Mouse (Mus musculus) adrenal gland, adult 2 months (tissue): ENCODE measurements around the gene Ppp3ca. TPM values are rescaled to one million over a fixed set of nuclear protein-coding genes. Genes with fewer than 3 reads are reported as not detected.

ENCODE experiments used
- DNase-seq: peaks from one replicate; pipeline ENCODE4 v3.0.0; 2021
- polyA plus RNA-seq: library from polyadenylated mRNA; depleted of rRNA; stranded (reverse); fragments of >200 nt; gene quantifications from 2 replicates; pipeline ENCODE4 v1.2.3, GENCODE M21; 2012
- total RNA-seq, 2 experiments: library from RNA; stranded (reverse); gene quantifications; 2 replicates each; pipeline ENCODE4 v1.2.3; 2021

Gene Ppp3ca
- total and polyA plus RNA-seq, 3 experiments, result 39.2 to 50.7 (median 48.5) TPM

DNA sequence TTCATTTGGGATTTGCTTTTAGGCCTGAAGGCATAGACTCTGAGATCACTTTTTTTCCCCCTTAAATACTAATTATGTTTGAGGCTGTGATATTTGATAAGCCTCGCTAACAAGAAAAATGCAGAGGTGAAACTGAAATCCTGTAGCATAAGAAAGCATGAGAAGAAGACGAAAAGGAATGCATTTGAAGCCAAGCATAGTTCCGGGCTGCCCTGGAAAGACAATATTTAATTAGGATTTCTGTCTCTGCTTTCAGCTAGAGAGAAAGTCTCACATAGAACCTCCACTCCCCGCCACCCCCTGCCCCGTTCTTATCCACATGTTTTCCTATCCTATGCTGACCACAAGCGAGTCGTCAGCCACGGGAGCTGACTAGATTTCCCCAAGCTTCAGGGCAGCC, 241.4 kb downstream of the Ppp3ca start:
- no peak for DNase-seq

DNA sequence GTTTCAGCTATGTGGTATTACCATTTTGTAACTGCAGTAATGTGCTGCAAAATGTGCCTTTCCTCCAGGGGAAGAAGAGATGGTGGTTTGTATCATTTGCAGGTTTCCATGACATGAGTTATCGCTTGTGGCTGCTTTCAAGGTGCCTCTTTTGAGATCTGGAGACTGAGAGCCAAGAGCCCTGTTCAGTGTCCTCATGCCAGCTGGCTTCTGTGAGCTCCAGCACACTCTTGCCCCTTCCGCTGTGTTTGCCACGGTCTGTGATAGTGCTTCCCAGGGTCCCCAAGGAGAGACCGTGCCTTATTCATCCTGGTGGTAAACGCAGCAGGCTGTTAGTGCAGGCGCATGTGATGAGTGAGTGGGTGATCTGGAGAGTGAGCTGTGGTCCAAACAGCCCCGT, 247.2 kb downstream of the Ppp3ca start:
- no peak for DNase-seq

DNA sequence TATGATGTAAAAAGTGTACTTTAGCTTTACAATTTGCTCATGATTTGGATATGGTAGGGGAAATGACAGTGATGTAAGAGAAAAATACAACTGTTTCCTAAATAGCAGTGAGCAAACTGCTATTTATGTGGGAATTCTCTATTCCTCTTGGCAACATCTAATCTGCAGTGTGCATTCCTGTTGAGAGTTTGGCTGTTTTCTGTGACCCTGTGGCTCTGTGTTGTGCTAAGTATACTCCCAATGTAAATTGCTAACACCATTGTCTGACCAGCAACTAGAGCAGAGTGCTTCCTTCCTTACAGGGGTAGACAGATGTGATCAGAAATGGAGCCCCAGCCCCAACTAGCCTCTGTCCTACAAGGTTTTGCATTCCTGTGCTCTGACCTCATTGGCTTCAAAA, 263.1 kb downstream of the Ppp3ca start:
- DNase-seq, result no peak

DNA sequence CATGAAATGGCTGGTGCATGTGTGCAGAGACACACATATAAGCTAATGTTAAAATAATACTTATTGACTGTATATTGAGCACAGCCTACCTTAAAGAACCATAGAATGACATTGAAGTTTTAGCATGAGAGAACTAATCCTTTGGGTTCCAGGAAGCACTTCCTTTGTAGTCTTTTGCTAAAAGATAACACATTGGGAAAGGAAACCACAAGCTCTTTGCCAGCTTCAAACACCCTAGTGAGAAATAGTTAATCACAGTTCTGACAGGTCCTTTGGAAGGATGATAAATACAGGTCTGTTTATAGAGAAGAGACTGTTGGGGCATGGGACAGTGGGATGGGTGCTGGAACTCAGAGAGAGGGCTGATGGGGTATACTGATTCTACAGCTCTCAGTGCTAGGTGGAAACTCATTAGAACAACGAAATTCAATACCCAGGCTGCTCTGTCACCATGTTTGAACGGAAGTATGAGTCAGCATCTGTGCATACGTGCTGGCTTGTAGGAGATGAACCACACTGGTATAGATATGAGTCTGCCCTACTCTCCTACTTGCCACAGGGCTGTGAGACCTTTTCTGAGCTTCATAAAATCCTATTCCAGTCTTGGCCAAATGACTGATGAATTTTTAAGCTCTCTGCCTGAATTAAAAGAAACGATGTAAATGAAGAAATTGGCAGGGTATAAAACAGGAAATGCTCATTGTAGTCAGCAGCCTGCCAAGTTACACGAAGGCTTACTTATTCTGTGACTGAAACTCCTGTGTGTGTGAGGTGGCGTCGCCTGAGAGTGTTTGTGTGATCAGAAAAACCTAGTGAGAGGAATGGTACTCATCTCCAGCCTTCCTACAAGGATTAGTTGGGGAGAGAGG, 271.0 kb downstream of the Ppp3ca start:
- DNase-seq, result no peak

DNA sequence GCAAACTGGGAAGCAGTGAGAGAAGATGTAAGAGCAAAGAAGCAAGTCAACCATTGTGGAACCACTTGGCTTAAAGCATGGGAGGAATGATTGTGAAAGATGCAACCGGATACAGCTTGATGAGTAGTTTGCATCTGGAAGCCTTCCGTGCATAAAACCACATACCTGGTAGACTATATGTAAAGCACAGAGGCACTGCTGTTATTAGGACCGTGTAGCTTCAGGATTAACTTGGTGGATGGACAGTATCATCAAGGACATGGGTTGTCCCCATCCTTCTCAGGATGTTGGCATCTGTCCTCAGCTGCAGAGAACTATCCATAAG, 271.6 kb downstream of the Ppp3ca start:
- DNase-seq, result no peak

DNA sequence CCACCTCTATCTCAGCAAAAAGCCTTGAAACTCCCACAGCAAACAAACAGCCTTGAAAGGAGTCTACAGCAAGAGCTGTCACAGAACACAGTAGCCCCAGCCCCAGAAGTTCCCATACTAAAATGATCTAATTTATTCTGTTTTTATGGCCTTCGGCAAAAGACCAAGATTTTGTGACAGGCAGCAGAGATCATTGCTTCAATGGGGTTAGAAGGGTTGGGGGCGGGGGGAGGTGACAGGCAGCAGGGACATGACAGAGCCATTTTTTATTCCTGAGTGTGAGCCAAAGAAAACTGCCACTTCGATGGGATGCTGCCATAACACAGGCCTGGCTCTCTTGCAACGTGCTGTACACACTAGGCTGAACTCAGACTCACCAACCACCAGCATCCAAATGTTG, 275.6 kb downstream of the Ppp3ca start:
- DNase-seq, result peak; percentile 10

DNA sequence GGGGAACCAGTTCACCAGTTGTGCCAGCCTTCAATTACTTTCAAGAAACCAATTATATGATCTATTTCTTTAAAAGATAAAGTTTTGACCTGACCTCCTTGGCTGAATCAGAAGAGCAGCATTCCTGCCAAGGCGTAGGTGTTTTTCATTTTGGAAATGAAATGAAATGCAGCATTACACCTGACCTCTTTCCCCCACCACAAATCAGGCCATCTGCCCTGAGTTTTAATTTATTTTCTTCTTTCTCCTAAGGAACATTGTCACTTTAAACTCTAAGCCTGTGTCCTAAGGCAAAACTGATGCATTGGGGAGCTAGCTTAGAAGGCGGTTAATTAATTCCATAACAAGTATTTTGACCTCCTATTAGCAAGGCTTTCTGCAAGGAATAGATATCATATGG, 276.7 kb downstream of the Ppp3ca start:
- no peak for DNase-seq

DNA sequence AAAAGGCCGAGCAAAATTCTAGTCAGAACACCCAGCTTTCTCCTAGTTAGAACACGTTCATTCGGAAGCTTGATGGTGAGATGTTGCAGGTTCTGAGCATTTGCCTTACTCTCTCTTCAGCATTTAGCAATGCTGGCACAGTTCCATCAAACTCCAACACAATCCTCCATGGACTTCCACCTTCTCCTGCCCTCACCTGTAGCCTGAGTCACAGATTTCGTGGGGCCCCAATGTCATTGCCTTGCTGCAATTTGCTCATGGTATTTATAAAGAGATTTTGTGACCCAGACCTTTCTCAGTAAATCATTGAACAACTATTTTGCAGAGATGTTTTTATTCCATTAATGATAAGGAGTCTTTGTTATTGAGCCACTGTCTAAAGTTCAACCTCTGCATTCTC, 278.2 kb downstream of the Ppp3ca start:
- no peak for DNase-seq

DNA sequence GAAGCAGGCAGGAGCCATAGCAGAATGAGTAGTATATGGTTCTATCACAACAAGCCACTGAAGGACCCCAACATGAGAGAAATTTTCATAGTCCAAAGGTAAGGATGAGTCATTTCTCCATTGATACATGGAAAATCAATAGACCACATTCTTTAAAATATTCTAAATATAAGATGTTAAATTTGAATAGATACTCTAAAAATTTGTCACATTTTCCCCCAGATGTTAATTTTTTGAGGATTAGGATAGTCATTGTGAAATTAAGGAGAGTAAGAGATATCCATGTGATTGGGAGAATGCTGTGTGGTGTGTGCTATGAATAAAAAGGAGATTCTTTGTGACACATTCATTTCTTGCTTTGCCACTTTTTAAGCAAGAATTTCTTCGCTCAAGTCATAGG, 281.9 kb downstream of the Ppp3ca start:
- DNase-seq, result no peak

DNA sequence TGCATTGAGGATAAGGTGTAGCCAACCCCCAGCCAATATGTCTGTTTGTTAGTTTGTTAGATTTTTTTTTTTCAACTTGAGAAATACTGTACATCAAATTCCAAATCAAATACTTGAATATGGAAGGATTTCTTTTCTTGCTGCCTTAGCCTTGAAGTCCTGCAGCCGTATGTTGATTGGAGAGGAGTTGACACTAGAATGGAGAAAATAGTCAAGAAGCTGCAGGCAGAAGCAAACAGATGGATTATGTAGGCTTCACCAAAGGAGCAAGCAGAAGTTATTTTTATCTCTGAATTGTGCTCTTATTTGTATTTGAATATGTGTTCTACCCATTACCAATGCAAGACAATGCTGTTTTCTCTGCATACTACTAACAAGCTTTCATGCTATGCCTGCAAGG, 282.9 kb downstream of the Ppp3ca start:
- DNase-seq, result no peak

DNA sequence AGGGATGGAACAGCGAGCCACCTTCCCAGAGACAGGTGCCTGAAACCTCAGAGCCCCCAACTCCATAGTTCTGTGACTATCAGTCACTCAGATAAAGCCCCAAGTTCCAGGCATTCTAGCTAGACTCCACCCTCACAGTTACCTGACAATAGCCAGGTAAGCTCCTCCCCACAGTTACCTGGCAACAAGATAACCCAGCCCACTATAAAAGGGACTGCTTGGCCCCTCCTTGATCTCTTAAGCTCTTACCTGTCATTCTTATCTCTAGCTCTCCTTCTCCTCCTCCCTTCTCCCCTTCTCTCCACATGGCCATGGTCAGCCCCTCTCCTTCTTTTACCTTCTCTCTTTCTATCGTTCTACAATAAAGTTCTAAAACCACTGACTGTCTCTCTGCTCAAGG, 285.1 kb downstream of the Ppp3ca start:
- no peak for DNase-seq

DNA sequence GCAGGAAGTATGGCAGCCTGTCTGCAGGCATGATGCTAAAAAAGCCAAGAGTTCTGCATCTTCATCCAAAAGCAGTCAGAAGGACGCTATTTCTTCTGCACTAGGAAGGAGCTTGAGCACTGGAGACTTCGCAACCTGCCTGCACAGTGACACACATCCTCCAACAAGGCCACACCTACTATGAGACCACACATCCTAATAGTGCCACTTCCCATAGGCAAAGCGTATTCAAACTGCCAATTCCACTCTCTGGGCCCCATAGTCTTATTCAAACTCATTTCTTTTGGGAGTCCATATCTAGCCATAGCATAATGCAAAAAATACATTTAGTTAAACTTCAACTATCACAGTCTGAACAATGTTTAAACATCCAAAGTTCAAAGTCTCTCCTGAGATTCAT, 290.4 kb downstream of the Ppp3ca start:
- DNase-seq, result no peak

DNA sequence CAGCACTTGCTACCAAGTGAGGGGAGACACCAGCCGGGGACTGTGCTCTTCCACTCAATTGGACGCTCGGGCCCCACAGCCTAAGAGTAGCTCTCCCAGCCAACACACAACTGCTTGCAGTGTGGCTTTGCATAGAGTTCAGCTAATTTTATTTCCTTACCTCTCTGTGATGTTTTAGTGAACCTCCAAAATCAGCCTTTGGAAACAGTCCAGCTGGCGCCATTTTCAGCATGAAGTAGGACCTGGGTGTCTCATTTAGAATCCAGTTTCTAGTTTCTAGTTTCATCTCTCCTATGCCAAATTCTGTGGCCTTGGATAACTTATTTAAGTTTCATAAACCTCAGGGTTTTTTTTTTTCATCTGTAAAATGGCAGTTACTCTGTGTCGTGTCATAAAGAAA, 296.9 kb downstream of the Ppp3ca start:
- DNase-seq, result no peak

DNA sequence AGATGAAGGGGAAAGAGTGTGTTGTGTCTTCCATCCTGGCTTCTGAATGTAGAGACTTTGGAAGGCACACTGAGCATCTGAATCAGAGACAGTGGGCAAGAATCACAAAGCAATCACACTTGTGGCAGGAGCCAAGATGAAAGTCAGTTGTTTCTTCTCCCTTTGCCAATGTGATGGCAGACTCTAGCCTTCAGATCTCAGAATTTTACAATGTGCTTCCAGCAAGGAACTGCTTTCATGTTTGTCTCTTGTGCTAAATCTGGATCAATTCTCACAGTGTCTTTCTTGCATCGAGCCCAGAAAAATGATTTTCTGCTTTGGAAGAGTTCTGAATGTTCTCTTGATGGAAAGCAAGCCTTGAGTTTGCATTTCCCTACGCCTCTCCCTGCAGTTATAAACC, 297.6 kb downstream of the Ppp3ca start:
- DNase-seq, result no peak

DNA sequence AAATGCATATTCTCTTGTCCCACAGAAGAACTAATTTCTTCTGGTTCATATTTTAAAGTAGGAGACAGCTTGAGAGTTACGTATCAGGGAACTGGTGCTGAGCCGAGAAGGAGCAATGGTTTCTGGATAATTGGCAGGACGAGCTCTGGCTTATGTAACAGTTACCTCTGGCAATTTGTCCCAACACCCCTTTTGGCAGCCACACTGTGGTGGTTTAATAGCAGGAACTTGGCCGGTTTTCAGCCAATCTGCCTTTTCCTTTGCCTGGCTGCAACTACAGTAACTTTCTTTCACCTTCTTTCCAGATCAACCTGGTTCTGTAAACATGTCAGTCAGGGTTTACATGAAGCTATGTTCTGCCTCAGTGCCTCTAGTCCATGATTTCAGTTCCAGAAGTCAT, 299.9 kb downstream of the Ppp3ca start:
- DNase-seq, result peak; percentile 45

DNA sequence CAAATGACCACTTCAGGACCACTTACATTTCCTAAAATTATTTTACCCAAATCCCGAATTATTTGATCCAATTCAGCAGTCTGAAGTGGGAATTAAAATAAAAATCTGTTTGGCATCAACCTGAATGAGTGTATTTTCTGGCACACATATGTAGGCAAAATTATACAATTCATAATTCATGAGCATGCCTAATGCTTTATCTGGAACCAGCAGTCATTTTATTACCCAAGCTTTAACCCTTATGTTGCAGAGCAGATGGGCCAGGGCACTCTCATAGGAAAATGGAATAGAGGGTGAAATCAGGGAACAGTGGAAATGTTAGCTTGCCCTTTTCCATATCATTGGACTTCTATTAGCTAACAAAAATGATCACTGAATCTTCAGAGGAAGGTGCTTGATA, 307.9 kb downstream of the Ppp3ca start:
- no peak for DNase-seq

DNA sequence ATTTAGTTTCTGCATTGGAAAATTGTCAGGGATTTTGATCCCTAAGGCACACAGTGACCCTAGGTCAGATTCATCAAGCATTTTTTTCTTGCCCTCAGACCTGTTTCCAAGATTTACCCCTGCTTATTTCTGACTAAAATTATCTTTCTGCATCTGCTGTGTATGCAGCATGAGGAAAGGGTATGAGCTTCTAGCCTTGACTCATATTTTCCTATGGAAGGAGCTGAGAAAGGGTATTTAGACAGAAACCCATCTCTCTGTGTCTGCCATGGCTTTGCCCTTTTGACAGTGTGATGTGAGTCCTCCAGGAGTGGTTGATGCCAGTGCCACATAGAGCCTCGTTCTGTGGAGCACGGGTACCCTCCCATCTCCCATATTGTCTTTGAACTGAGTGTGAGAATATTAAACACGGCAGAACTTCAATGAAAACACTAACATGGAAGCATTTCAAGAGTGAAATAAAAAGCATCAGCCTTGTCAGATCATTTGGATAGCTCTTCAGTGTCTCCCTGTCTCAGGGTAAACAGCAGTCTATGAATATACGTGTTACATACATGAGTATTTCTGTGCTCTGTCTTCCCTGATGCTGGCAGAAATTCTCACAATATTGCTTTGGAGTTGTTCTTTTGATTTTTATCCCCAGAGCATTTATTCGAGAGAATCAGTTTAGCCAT, 311.1 kb downstream of the Ppp3ca start:
- DNase-seq, result no peak

DNA sequence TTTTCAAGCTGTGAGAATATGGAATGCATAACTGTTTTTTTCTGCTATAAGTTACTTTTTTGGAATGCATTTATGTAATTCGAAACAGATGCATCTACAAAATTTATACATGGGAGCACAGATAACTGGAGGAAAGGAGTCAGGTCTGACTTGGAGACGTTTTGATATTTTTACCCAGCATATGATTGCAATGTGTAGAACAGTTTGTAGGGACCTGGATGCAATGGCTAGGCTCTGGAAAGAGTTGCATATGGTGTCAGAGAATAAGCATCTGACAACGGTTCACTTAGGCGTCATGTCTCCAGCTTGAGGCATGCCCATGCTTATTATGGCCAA, 311.6 kb downstream of the Ppp3ca start:
- DNase-seq, result no peak

DNA sequence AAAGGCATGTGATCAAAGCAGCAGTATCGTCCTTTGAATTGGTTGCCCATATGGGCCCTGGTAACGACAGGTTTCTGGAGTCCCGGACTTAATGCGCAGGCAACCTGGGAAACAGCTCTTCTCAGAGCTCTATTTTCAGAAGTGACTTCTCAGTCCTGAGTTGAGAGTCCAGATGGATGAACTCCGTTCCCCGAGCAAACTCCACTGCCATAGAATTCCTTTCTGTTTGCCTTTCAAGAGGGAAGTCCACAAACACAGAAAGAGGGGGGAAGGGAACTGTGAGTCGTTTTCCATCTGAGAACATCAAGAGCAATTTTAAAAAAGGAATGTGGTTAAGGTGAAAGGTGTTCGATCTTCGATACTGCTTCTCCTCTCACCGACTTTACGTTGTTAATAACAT, 312.1 kb downstream of the Ppp3ca start:
- DNase-seq, result no peak

DNA sequence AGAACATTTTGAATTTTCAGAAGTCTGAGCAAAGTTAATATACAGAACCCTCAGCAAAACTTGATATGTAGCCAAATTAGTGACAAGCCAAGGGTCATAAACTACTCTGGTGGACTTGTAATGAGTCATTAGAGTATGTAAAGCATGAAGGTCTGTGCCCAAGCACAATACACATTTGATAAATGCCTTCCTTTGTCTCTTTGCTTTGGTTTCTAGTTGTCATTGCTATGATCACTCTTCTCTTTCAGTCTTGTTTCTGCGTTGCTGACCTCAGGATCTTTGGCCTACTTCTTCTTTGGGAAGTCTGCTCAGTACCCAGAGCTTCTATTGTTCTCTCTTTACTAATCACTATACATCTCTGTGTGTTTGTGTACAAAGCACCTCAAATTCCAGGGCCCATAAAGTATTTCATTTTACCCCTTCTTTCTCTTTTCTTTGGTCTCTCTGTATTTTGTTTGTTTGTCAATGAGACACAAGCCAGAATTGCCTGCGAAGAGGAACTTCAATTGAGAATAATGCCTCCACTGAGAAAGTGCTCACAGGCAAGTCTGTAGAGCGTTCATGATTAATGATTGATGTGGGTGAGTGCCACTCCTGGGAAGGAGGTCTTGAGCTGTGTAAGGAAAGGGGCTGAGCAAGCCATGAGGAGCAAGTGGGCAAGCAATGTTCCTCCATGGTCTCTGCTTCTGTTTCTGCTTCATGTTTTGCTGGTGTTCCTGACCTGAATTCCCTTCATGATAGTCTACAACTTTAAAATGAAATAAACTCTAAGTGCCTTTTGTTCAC, 316.4 kb downstream of the Ppp3ca start:
- DNase-seq, result no peak
